Mouse (Mus musculus): ENCODE data around the gene Aasdh.

Gene Aasdh

DNA sequence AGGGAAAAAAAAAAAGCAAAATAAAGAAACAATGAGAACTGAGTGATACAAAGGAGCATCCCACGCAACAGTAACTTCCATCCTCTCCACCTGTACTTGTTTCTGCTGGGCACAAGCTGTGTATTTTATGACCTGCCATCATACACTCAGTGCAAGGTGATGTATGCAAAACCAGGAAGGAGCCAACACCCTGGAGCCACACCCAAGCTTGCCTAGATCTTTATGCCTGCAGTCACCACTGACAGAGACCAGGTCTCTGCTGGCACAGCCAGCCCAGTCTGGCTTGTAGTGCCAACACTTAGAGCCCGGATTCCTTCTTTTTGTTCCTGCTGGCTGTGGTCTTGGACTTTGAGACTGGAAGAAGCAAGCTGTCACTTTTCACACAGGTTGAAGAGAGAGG lies 63.5 kb downstream of the Aasdh start:
- DNase-seq (ENCODE audit: low spot score in 2 of 2) = no peak

- DNase-seq (ENCODE audit: low spot score in 2 of 2) = no peak
Measured at GRCm38 (mm10) chr5:76839786-76840185, 65.5 kb downstream of the Aasdh start.

- no peak for DNase-seq (ENCODE audit: low spot score in 2 of 2)
Measured at GRCm38 (mm10) chr5:76837018-76837417, 68.3 kb downstream of the Aasdh start.

DNA sequence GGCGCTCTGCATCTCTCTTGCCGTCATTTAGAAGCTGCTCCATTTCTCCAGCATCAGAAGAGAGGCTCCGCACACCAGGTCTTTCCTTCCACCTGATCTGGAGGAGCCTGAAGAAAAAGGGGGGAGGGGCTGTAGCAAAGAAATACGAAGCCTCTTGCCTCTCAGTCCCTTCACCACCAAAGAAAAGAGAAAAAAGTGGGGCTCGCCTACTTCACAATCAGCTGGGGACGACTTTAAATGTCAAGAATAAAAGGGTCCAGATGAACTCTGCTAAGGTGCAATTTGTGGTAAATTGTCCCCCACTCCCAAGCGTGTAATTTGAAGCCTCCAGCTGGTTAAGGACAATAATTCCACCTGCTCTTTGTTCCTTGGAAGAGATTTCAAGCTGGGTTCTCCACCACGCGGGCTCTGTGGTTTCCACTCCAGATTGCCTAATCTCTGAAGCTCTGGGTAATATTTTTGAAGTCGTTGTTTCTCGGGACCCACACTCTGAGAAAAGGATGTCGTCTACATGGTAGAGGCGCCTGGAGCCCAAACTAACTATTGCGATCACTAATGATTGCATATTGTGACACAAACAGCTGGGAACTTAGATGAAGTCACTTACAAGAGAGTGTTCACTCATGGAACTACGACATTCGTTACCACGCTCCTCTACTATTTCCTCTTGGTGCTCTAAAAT lies 72.6 kb downstream of the Aasdh start:
- no peak for DNase-seq (ENCODE audit: low spot score in 2 of 2)

GRCm38 (mm10) chr5:76828527-76829240 lies 76.6 kb downstream of the Aasdh start:
- no peak for DNase-seq (ENCODE audit: low spot score in 2 of 2)

Data from spleen, postnatal 36 days (tissue).